Mouse (Mus musculus) hindbrain, postnatal 0 days (tissue): ENCODE measurements at regions not wholly inside any gene's neighbourhood (a gene's known extent, or its start where the extent isn't known, plus 50 kb on each side); places are given as distances from the start of the nearest gene placed in this dataset.
"Not testable (repeated sequence)": the region's sequence is repeated elsewhere in the genome, so short reads cannot be mapped to it uniquely, and the experiment has no call there.

Source experiments
- ATAC-seq: fragments of 200-750 bp; cut with Nextera tagmentation; 2 replicates; pipeline ENCODE4 v1.8.0; 2017; ENCODE audit warnings: mild to moderate bottlenecking, moderate TSS enrichment, moderate library complexity
- DNase-seq: peaks from one replicate; pipeline ENCODE4 v3.0.0-alpha.2; 2015; ENCODE audit warnings: low spot score
- H3K27ac ChIP-seq: fragments of 300-500 bp; sonication (generic); 2 replicates; pipeline ENCODE4 v1.5.1; 2014; ENCODE audit warnings: mild to moderate bottlenecking
- H3K27me3 ChIP-seq: fragments of 300-500 bp; sonication (generic); 2 replicates; pipeline ENCODE4 v1.6.1; 2014; ENCODE audit warnings: low read length, mixed read lengths; ENCODE audit not compliant: insufficient read depth
- H3K36me3 ChIP-seq: fragments of 300-500 bp; sonication (generic); 2 replicates; pipeline ENCODE4 v1.6.1; 2014; ENCODE audit warnings: low read length, mixed read lengths; ENCODE audit not compliant: insufficient read depth
- H3K4me1 ChIP-seq: fragments of 300-500 bp; sonication (generic); 2 replicates; pipeline ENCODE4 v1.6.1; 2014; ENCODE audit warnings: antibody characterized with exemption, low read length, mixed read lengths; ENCODE audit not compliant: insufficient read depth
- H3K4me2 ChIP-seq: fragments of 300-500 bp; sonication (generic); 2 replicates; pipeline ENCODE4 v1.6.1; 2014; ENCODE audit warnings: low read depth, mild to moderate bottlenecking, low read length, moderate library complexity, mixed read lengths
- H3K4me3 ChIP-seq: fragments of 300-500 bp; sonication (generic); 2 replicates; pipeline ENCODE4 v1.5.1; 2014; ENCODE audit warnings: low read length
- H3K9ac ChIP-seq: fragments of 300-500 bp; sonication (generic); replicated peaks from 2 replicates; pipeline ENCODE4 v1.6.1; 2014; ENCODE audit warnings: mild to moderate bottlenecking, low read length, moderate library complexity, mixed read lengths
- H3K9me3 ChIP-seq: fragments of 300-500 bp; sonication (generic); 2 replicates; pipeline ENCODE4 v1.6.1; 2016; ENCODE audit warnings: low read length, mixed read lengths
- CTCF ChIP-seq: IDR thresholded peaks from 2 replicates; pipeline ENCODE4 v1.5.1; 2016; ENCODE audit warnings: antibody characterized with exemption, control low read depth, low read depth
- WGBS: fragments of 180-500 bp; shearing (Covaris S2); extraction: QIAGEN DNeasy Blood & Tissue Kit; methylation state at CpG from one replicate; pipeline ENCODE4 v1.1.7; 2014; 5-methylcytosine and 5-hydroxymethylcytosine counted together

DNA sequence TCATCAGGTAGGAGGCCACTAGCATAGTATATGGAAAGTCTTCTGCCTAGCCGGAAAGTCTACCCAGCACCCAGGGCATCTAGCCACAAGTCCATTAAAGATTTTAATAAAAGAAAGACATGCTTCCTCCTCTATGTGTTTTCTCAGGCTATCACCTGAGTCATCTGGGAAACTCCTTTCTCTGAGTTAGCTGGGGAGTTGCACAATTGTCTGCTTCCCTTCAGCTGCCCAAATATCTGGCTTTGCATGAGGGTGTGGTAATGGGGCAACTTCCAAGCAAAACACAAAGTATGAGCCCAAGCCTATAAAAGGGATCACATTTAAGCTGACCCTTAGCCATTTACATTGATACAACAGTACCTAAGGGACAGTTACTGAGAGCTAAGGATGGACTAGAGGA, 376.9 kb upstream of the Tbl1xr1 start:
- Histone ChIP-seq H3K9me3 (no peaks in the 10 kb centered on the region), H3K36me3 (no peaks in the 10 kb centered on the region), H3K4me1 (no peaks in the 10 kb centered on the region), H3K4me3 (no peak overlapping the region), H3K9ac (no peak overlapping the region), H3K27ac (no peak overlapping the region), H3K27me3 (no peaks in the 10 kb centered on the region), H3K4me2 (no peak overlapping the region)
- 100% methylated on average over 1 of the region's 1 CpGs for WGBS
- TF ChIP-seq CTCF: no peak
- DNase-seq (no peak), ATAC-seq (no peak)

DNA sequence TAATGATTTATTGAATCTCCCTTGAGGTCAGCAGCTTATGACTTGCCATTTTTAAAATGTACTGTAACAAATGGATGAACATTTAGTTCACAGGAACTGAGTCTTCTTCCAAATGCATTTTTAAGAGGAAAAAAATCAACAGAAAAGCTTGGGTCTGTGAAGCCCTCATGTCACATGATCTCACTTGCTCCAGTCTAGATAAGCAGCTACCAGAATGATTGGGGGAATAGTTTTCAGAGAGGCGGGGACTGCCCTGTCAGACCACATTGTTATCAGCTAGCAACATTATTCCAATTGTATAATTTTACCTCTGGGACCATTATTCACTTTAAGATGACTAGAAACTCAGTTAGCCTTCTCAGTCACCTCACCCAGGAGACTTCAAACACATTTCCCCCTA, 376.1 kb upstream of the Tbl1xr1 start:
- Histone ChIP-seq H3K9me3 (no peaks in the 10 kb centered on the region), H3K4me2 (no peak overlapping the region), H3K4me3 (no peak overlapping the region), H3K27me3 (no peaks in the 10 kb centered on the region), H3K36me3 (no peaks in the 10 kb centered on the region), H3K9ac (no peak overlapping the region), H3K4me1 (no peaks in the 10 kb centered on the region), H3K27ac (no peak overlapping the region)
- 89% methylated on average over 1 of the region's 1 CpGs for WGBS
- TF ChIP-seq CTCF: no peak
- no peak for ATAC-seq
- DNase-seq: no peak

DNA sequence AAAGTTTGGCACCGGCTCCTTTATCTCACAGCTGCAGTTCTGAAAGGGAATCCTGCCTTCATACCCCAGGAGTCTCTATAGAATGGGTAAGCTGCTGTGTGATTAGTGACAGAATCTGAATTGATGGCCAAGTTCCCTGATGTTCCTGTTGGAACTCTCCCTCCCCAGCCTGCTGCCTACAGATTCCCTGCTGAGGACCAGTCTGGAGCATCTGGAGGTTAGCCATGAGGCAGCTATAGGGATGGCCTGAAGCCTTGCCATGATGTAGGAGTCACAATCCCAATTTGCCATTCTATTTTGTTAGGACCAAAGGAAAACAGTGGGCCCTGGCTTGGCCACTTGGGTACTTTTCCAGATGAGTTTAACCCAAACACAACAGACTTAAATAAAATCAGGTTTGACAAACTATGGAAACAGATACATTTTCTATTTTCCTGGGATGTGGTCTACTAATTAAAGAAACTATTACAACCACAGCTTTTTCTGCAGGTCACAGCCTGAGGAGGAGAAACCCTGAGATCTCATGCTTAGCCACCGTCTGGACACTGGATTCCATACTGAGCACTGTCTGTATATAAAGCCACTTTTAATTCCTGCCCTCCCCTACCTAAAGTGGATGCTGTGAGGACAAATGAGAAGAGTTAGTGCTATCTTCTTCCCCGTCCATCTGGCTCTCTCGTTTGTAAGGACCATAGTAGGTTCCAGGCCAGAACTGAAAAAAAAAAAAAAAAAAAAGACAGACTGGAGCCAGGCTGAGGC, 349.5 kb upstream of the Tbl1xr1 start:
- no peak overlapping the region for H3K4me2 ChIP-seq
- DNase-seq (peak; percentile 71), ATAC-seq (peak; percentile 72)
- H3K9me3 ChIP-seq: no peaks in the 10 kb centered on the region
- H3K27ac ChIP-seq: no peak overlapping the region
- peaks cover 5% of the 10 kb centered on the region; the same call in 1 of the 2 replicates for H3K4me1 ChIP-seq
- H3K36me3 ChIP-seq: no peaks in the 10 kb centered on the region
- no peak for TF ChIP-seq CTCF
- H3K9ac ChIP-seq: no peak overlapping the region
- no peaks in the 10 kb centered on the region for H3K27me3 ChIP-seq
- 40% methylated on average over 4 of the region's 4 CpGs for WGBS
- H3K4me3 ChIP-seq: no peak overlapping the region

DNA sequence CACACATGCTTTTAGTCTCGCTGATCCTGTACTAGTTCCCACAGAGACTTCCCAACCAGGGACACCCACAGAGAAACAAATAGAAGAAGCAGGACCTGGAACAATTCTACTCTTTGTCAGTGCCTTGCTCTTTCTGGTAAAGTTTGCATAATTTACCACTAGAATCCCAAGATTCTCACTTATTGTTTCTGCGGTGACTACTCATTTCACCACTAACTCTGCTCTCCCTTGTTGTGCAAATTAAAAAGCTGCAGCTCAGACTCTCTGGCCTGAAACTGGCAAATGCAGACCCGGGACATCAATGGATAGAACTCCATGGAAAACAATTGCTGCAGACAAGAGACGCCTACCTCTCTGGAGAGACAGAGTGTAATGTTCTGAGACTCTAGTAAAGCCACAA, 348.4 kb upstream of the Tbl1xr1 start:
- WGBS: 40% methylated on average over 4 of the region's 4 CpGs

DNA sequence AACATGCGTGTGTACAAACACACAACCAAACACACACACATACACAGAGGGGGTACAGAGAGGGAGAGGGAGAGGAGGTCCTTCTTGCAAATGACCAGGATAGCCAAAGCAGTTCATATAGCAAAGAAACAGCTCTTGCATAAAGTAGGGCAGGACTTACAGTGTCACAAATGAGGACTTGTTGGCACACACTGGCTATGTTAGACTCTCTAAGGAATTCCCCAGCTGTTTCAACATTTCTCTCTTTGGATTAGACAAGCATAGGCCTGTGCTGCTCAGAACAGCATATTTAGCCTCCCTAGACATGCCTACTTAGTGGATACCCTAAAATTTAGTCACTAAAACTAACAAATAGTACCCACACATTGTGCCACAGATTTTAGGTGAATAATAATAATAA, 347.1 kb upstream of the Tbl1xr1 start:
- no peak for TF ChIP-seq CTCF
- ATAC-seq (no peak), DNase-seq (no peak)
- Histone ChIP-seq H3K4me3 (no peak overlapping the region), H3K4me2 (no peak overlapping the region), H3K36me3 (no peaks in the 10 kb centered on the region), H3K9ac (no peak overlapping the region), H3K27me3 (no peaks in the 10 kb centered on the region), H3K27ac (no peak overlapping the region), H3K4me1 (peaks cover 5% of the 10 kb centered on the region; the same call in 1 of the 2 replicates), H3K9me3 (no peaks in the 10 kb centered on the region)
- 100% methylated on average over 1 of the region's 1 CpGs for WGBS

More for the DNA sequence above, 348.4 kb upstream of the Tbl1xr1 start:
- H3K4me1 ChIP-seq: peaks cover 5% of the 10 kb centered on the region; the same call in 1 of the 2 replicates
- no peaks in the 10 kb centered on the region for H3K27me3 ChIP-seq
- no peak for TF ChIP-seq CTCF
- H3K27ac ChIP-seq: no peak overlapping the region
- no peak overlapping the region for H3K4me2 ChIP-seq
- ATAC-seq (no peak), DNase-seq (no peak)
- no peaks in the 10 kb centered on the region for H3K36me3 ChIP-seq
- no peak overlapping the region for H3K4me3 ChIP-seq
- no peaks in the 10 kb centered on the region for H3K9me3 ChIP-seq
- H3K9ac ChIP-seq: no peak overlapping the region

DNA sequence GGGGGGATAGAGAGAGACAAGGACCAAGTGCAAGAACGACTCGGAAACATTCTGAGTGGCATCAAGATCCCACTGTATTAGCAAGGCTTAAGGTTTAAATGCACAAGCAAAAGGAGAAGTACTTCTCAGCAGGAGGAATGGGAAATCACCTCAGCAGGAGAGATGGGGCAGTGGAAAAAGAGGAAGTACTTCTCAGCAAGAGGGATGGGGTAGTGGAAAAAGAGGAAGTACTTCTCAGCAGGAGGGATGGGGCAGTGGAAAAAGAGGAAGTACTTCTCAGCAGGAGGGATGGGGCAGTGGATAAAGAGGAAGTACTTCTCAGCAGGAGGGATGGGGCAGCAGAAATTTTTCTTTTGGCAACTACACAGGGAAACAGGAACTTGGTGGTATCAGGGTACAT, 340.8 kb upstream of the Tbl1xr1 start:
- H3K4me3 ChIP-seq, H3K4me2 ChIP-seq, H3K4me1 ChIP-seq, DNase-seq, H3K27me3 ChIP-seq, H3K9me3 ChIP-seq, ATAC-seq, H3K9ac ChIP-seq, H3K36me3 ChIP-seq, H3K27ac ChIP-seq: not testable (repeated sequence)
- 98% methylated on average over 2 of the region's 2 CpGs for WGBS

DNA sequence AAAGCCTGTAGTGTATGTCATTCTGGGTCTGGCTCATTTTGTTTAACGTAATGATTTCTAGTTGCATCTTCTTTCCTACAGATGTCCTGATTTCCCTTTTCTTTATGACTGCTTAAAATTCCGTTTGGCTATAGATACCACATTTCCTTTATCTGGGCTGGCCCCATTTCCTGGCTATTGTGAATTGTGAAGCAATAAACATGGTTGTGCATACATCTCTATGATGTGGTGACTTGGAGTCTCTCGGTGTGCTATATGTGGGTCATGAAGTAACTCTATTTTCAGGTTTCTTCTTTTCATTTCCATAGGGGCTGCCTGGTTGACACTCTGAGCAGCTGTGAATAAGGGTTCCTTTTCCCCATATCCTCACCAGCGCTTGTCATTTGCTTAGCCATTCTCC, 336.7 kb upstream of the Tbl1xr1 start:
- Histone ChIP-seq H3K9ac (no peak overlapping the region), H3K4me2 (no peak overlapping the region), H3K27me3 (no peaks in the 10 kb centered on the region), H3K36me3 (no peaks in the 10 kb centered on the region), H3K4me1 (no peaks in the 10 kb centered on the region), H3K9me3 (no peaks in the 10 kb centered on the region), H3K4me3 (no peak overlapping the region), H3K27ac (no peak overlapping the region)
- WGBS: 84% methylated on average over 4 of the region's 4 CpGs
- DNase-seq (no peak), ATAC-seq (no peak)
- no peak for TF ChIP-seq CTCF
